Mouse (Mus musculus): Measurements from ENCODE around the gene Crmp1. TPM values are rescaled to one million over a fixed set of nuclear protein-coding genes. Genes with fewer than 3 reads are reported as not detected.

The Crmp1 gene
- total RNA-seq (2014; rRNA removed) (not detected in 2 replicates), polyA plus RNA-seq (2012; rRNA removed) (0.02 TPM in 1 of 2 replicates, not detected in the other)

DNA sequence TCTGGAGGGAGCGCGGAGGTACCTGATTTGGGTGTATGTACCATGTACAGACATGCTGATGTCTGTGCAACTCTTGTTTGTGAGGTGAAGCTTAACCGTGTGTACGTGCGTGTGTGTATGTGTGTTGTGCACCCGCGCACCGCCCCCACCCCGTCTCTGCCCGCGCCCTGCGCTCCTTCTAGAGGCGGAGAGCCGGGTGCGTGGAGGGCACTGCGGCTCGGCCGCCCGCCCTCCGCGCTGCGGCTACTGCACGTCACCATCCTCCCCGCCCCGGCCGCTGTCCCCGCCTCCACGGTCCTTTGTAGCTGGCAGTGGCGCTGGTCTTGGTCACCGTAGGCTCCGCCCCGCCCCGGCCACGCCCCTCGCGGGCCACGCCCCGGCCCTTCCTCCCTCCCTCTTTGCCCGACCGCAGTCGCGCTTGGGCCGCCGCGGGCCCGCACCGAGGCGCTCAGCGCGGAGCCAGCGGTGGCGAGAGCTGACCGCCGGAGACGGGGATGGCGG is at the start of gene Crmp1:
Crmp1 (plus strand) TSS at position 290 of the 501 bp plus-strand sequence.
- no peak for TF ChIP-seq POLR2A (IDR thresholded peaks at IDR 0.05; ENCODE audit: extremely low read depth, insufficient read depth, low read length)
- no peak for TF ChIP-seq CTCF (IDR thresholded peaks at IDR 0.05; ENCODE audit: low read depth, low read length)
- peaks cover 38% of the 10 kb centered on the region for H3K27me3 ChIP-seq (ENCODE audit: control insufficient read depth, insufficient read depth, low read length)
- no peak within 1 kb of the TSS for H3K27ac ChIP-seq (replicated peaks; ENCODE audit: insufficient read depth, low read depth, low read length)
- no peak within 1 kb of the TSS for H3K9ac ChIP-seq (ENCODE audit: low read depth, low read length)
- no peaks in the 10 kb centered on the region for H3K36me3 ChIP-seq (ENCODE audit: control insufficient read depth, insufficient read depth, low read length)
- DNase-seq (ENCODE audit: extremely low read depth, low read depth, low spot score) = no peak
- no peaks in the 10 kb centered on the region for H3K4me1 ChIP-seq (ENCODE audit: control insufficient read depth, insufficient read depth, low read length)
- WGBS = 5% methylated on average over 55 of the region's 56 CpGs
- no peaks in the 10 kb centered on the region for H3K79me2 ChIP-seq (ENCODE audit: control insufficient read depth, insufficient read depth, low read length)
- H3K4me3 ChIP-seq (ENCODE audit: insufficient read depth, low read depth, low read length) = no peak within 1 kb of the TSS

DNA sequence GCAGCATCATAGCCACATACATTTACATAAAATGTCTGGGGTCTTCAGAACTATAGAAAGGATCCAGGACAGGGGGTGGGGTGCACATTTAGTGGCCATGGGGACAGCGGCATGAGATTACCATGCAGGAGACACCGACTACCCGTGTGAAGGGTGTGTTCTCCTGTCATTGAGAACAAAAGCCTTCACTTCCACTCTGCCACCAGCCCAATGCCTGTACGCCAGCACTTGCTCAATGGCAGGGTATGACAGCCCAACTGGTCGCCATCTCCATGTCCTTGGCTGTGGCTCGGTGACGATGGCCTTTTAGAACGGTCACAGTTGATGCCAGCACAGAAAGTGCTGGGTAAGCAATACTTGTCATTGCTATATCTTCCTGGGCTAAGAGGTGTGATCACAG is 45.5 kb upstream of the Crmp1 start:
- no peaks in the 10 kb centered on the region for H3K36me3 ChIP-seq (ENCODE audit: control insufficient read depth, insufficient read depth, low read length)
- no peaks in the 10 kb centered on the region for H3K27me3 ChIP-seq (ENCODE audit: control insufficient read depth, insufficient read depth, low read length)
- H3K79me2 ChIP-seq (ENCODE audit: control insufficient read depth, insufficient read depth, low read length) = no peaks in the 10 kb centered on the region
- no peak overlapping the region for H3K9ac ChIP-seq (ENCODE audit: low read depth, low read length)
- no peak overlapping the region for H3K27ac ChIP-seq (replicated peaks; ENCODE audit: insufficient read depth, low read depth, low read length)
- TF ChIP-seq CTCF (IDR thresholded peaks at IDR 0.05; ENCODE audit: low read depth, low read length) (no peak), POLR2A (IDR thresholded peaks at IDR 0.05; ENCODE audit: extremely low read depth, insufficient read depth, low read length) (no peak)
- DNase-seq (ENCODE audit: extremely low read depth, low read depth, low spot score) = no peak
- no peak overlapping the region for H3K4me3 ChIP-seq (ENCODE audit: insufficient read depth, low read depth, low read length)
- no peaks in the 10 kb centered on the region for H3K4me1 ChIP-seq (ENCODE audit: control insufficient read depth, insufficient read depth, low read length)
- WGBS = 81% methylated on average over 8 of the region's 8 CpGs

DNA sequence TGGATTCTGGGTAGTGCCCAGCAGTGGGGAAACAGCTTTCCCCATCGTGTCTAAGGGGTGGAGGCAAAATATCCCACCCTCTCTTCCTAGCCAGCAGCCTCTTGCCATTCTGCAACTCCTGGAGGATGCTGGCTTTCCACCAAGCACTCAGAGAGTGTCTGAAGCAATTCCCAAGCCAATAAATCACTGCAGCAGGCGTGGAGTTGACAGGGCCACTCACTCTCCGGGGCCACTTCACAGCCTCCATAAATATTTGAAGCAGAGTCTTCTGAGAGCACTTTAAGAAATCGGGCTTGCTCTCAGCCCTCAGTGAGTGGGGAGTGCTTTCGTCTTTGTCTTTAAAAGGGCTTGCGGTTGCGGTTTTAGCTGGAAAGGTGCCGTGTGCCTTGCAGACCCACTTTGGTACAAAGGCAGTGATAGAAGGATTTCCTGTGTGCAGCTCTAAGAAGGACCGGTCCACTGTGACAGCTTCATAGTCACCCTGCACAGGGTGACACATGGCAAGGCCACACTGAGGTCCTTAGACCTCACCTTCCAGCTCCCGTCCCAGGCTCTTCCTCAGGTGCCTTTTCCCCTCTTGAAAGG is 45.0 kb upstream of the Crmp1 start:
- no peak overlapping the region for H3K27ac ChIP-seq (replicated peaks; ENCODE audit: insufficient read depth, low read depth, low read length)
- no peaks in the 10 kb centered on the region for H3K4me1 ChIP-seq (ENCODE audit: control insufficient read depth, insufficient read depth, low read length)
- H3K79me2 ChIP-seq (ENCODE audit: control insufficient read depth, insufficient read depth, low read length) = no peaks in the 10 kb centered on the region
- H3K9ac ChIP-seq (ENCODE audit: low read depth, low read length) = no peak overlapping the region
- DNase-seq (ENCODE audit: extremely low read depth, low read depth, low spot score) = no peak
- H3K4me3 ChIP-seq (ENCODE audit: insufficient read depth, low read depth, low read length) = no peak overlapping the region
- TF ChIP-seq POLR2A (IDR thresholded peaks at IDR 0.05; ENCODE audit: extremely low read depth, insufficient read depth, low read length) (no peak), CTCF (IDR thresholded peaks at IDR 0.05; ENCODE audit: low read depth, low read length) (no peak)
- H3K36me3 ChIP-seq (ENCODE audit: control insufficient read depth, insufficient read depth, low read length) = no peaks in the 10 kb centered on the region
- no peaks in the 10 kb centered on the region for H3K27me3 ChIP-seq (ENCODE audit: control insufficient read depth, insufficient read depth, low read length)
- 69% methylated on average over 10 of the region's 10 CpGs for WGBS

DNA sequence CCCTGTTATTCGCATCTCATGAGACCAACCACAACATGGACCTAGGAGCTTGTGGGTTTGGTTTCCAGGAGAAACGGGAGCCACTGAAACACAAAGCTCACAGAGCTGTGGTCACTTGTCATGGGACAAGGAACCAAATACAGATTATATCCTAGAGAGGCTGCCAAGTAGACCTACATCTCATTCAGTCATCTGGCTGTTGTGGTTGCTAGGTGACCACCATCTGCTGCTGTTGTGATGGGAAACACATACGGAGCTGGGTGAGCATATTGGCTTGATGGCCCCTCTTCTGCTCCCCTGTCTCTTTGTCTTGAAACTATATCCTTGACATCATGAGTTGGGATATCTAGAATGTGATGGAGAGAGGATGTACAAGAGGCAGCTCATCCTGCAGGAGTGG is 44.3 kb upstream of the Crmp1 start:
- no peaks in the 10 kb centered on the region for H3K79me2 ChIP-seq (ENCODE audit: control insufficient read depth, insufficient read depth, low read length)
- no peak overlapping the region for H3K4me3 ChIP-seq (ENCODE audit: insufficient read depth, low read depth, low read length)
- H3K27ac ChIP-seq (replicated peaks; ENCODE audit: insufficient read depth, low read depth, low read length) = no peak overlapping the region
- no peak for DNase-seq (ENCODE audit: extremely low read depth, low read depth, low spot score)
- 78% methylated on average over 3 of the region's 3 CpGs for WGBS
- H3K9ac ChIP-seq (ENCODE audit: low read depth, low read length) = no peak overlapping the region
- TF ChIP-seq POLR2A (IDR thresholded peaks at IDR 0.05; ENCODE audit: extremely low read depth, insufficient read depth, low read length) (no peak), CTCF (IDR thresholded peaks at IDR 0.05; ENCODE audit: low read depth, low read length) (no peak)
- H3K4me1 ChIP-seq (ENCODE audit: control insufficient read depth, insufficient read depth, low read length) = no peaks in the 10 kb centered on the region
- no peaks in the 10 kb centered on the region for H3K27me3 ChIP-seq (ENCODE audit: control insufficient read depth, insufficient read depth, low read length)
- no peaks in the 10 kb centered on the region for H3K36me3 ChIP-seq (ENCODE audit: control insufficient read depth, insufficient read depth, low read length)

DNA sequence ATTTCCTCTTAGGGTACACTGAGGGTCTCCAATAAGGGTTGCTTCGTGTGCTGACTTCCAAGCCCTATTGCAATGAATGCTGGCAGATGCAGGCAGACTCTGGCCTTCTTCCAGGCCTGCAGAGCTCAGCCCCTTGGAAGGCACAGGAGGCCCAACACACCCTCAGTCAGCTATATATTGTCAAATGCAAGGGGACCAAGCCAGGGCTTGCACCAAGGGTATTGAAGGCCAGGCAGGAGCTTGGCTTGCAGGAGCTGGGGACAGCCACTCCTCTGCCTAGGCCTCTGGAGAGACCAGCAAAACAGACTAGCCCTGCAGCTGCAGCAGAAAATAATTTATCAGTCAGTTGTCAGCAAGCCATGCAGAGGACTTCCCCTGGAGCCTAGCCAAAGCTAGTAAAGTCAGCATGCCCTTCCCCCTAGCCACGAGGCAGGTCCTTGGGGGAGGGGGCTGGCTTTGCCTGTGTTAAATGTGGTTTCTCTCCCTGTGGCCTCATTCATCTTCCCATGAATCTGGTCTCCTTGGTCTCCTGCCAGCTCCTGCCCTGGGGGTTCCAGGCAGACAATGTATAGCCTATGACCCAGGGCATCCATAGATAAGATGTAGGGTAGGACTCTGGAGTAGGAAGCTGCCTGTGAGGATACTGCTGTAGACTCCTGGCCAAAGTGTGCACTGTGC is 43.6 kb upstream of the Crmp1 start:
- Histone ChIP-seq H3K79me2 (ENCODE audit: control insufficient read depth, insufficient read depth, low read length) (no peaks in the 10 kb centered on the region), H3K27ac (replicated peaks; ENCODE audit: insufficient read depth, low read depth, low read length) (no peak overlapping the region), H3K4me3 (ENCODE audit: insufficient read depth, low read depth, low read length) (no peak overlapping the region), H3K9ac (ENCODE audit: low read depth, low read length) (no peak overlapping the region), H3K27me3 (ENCODE audit: control insufficient read depth, insufficient read depth, low read length) (no peaks in the 10 kb centered on the region), H3K4me1 (ENCODE audit: control insufficient read depth, insufficient read depth, low read length) (no peaks in the 10 kb centered on the region), H3K36me3 (ENCODE audit: control insufficient read depth, insufficient read depth, low read length) (no peaks in the 10 kb centered on the region)
- no peak for TF ChIP-seq POLR2A (IDR thresholded peaks at IDR 0.05; ENCODE audit: extremely low read depth, insufficient read depth, low read length)
- no peak for TF ChIP-seq CTCF (IDR thresholded peaks at IDR 0.05; ENCODE audit: low read depth, low read length)
- WGBS = 43% methylated on average over 2 of the region's 2 CpGs
- DNase-seq (ENCODE audit: extremely low read depth, low read depth, low spot score) = no peak

DNA sequence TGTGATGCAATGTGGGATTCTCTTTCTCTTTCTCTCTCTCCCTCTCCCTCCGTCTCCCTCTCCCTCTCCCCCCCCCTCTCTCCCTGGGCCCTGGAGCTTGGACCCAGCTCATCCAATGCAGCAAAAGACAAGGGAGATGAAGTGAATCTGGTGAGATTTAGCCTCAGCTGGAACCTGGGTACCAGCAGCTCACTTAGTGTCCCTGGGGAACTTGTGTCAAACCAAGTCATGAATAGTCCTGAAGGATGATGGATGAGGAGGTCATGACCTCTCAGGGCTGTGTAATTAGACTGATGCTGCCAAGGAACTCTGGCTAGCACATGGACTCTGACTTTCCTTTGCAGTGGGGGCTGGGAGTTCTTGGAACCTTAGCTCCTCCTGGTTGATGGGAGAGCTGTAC is 39.5 kb upstream of the Crmp1 start:
- WGBS = 37% methylated on average over 1 of the region's 1 CpGs
- Histone ChIP-seq H3K27me3 (ENCODE audit: control insufficient read depth, insufficient read depth, low read length) (no peaks in the 10 kb centered on the region), H3K36me3 (ENCODE audit: control insufficient read depth, insufficient read depth, low read length) (no peaks in the 10 kb centered on the region), H3K9ac (ENCODE audit: low read depth, low read length) (no peak overlapping the region), H3K27ac (replicated peaks; ENCODE audit: insufficient read depth, low read depth, low read length) (no peak overlapping the region), H3K79me2 (ENCODE audit: control insufficient read depth, insufficient read depth, low read length) (no peaks in the 10 kb centered on the region), H3K4me3 (ENCODE audit: insufficient read depth, low read depth, low read length) (no peak overlapping the region), H3K4me1 (ENCODE audit: control insufficient read depth, insufficient read depth, low read length) (no peaks in the 10 kb centered on the region)
- no peak for DNase-seq (ENCODE audit: extremely low read depth, low read depth, low spot score)
- no peak for TF ChIP-seq CTCF (IDR thresholded peaks at IDR 0.05; ENCODE audit: low read depth, low read length)
- no peak for TF ChIP-seq POLR2A (IDR thresholded peaks at IDR 0.05; ENCODE audit: extremely low read depth, insufficient read depth, low read length)
